Mouse (Mus musculus) testis, adult 2 months (tissue): Measurements from ENCODE around the gene Supt6. TPM values are rescaled to one million over a fixed set of nuclear protein-coding genes. Genes with fewer than 3 reads are reported as not detected.

ENCODE experiments used
- H3K27ac ChIP-seq: fragments of 200-500 bp; 2 replicates; pipeline ENCODE4 v1.5.1; 2012; ENCODE audit warnings: low read depth, low read length; ENCODE audit not compliant: control insufficient read depth, insufficient read depth
- H3K27me3 ChIP-seq: fragments of 200-500 bp; 2 replicates; pipeline ENCODE4 v1.6.1; 2012; ENCODE audit warnings: mild to moderate bottlenecking, low read length, moderate library complexity; ENCODE audit not compliant: control insufficient read depth, insufficient read depth
- H3K36me3 ChIP-seq: fragments of 200-500 bp; 2 replicates; pipeline ENCODE4 v1.6.1; 2012; ENCODE audit warnings: mild to moderate bottlenecking, low read length; ENCODE audit not compliant: control insufficient read depth, insufficient read depth
- H3K4me1 ChIP-seq: fragments of 200-500 bp; 2 replicates; pipeline ENCODE4 v1.6.1; 2012; ENCODE audit warnings: low read length; ENCODE audit not compliant: control insufficient read depth, insufficient read depth
- H3K4me3 ChIP-seq: fragments of 200-500 bp; 2 replicates; pipeline ENCODE4 v1.5.1; 2012; ENCODE audit warnings: low read depth, mild to moderate bottlenecking, low read length, moderate library complexity, mixed read lengths; ENCODE audit not compliant: control insufficient read depth
- CTCF ChIP-seq: fragments of 200-500 bp; IDR thresholded peaks from 2 replicates; pipeline ENCODE4 v1.5.1; 2012; ENCODE audit warnings: low read depth, mild to moderate bottlenecking, inconsistent platforms, low read length, moderate library complexity; ENCODE audit not compliant: control insufficient read depth, insufficient read depth, insufficient replicate concordance
- POLR2A ChIP-seq: fragments of 200-500 bp; IDR thresholded peaks from 2 replicates; pipeline ENCODE4 v1.6.1; 2012; ENCODE audit warnings: low read depth, mild to moderate bottlenecking, inconsistent platforms, low read length, moderate library complexity; ENCODE audit not compliant: control insufficient read depth
- polyA plus RNA-seq: library from polyadenylated mRNA; depleted of rRNA; stranded (reverse); fragments of >200 nt; gene quantifications from 2 replicates; pipeline ENCODE4 v1.2.3, GENCODE M21; 2012

Gene Supt6
- polyA plus RNA-seq, 1 experiment, result 22.2 TPM

DNA sequence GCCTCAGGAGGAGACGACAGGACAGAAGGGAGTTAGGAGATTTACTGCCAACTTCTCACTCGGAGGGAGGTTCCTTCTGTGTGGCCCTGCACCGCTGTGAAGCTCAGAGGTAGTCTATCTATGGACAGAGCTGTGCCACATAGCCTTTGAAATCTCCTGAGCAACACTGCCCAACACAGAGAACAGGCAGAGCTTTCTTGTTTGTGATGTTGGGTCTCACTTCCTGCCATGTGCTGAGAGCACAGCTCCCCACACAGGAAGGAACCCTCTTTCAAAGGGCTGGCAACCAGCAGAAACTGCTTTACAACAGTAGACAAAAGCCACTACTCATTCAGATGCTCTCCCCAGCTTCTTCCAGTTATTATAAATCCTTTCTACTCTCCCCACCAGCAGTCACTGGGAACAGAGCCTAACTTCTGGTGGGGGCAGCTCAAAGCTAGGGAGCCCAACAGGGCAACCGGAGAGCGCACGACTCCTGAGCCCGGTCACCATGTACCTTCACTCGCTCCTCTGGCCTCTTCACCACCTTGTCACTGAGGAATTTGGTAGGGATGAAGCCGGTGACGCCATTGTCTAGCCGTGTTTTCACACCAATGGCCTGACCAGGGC is 30.0 kb downstream of the Supt6 start:
- H3K4me1 ChIP-seq, result no peaks in the 10 kb centered on the region
- H3K4me3 ChIP-seq, result no peak overlapping the region
- TF ChIP-seq POLR2A (no peak), CTCF (no peak)
- H3K27ac ChIP-seq, result no peak overlapping the region
- H3K36me3 ChIP-seq, result peaks cover 12% of the 10 kb centered on the region
- H3K27me3 ChIP-seq, result no peaks in the 10 kb centered on the region

DNA sequence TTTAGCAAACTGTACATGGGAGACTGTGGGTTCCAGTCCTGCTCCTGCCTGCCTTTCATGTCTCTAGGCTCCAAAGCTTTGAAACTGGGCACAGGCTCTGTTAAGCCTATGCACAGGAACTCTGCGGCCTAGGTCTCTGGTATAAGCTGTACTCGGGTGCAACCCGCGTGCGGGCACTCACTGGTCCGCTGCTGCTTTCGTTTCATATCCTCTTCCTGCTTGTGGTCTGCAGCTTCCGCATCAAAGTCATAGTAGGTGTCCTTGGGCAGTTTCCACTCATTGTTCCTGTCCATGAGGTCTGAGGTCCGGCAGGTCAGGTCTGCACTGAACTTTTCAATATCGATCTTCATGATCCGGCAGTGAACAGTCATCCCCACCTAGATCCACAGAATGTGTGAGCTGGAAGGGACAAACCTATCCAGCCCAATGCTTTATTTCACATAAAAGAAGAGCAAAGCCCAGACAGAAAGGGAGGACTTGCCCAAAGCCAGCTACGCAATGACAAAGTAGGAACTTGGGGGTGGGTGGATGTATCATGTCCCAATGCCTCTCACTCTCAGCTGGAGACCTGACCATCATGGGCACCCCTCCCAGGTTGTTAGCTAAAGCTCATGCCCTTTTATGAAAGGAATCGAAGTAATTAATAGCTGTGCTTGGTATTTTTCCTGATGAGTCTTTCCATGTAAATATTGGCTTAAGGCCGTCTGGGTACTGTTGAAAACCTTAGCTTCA is 32.5 kb downstream of the Supt6 start:
- Histone ChIP-seq H3K4me3 (no peak overlapping the region), H3K27me3 (no peaks in the 10 kb centered on the region), H3K4me1 (no peaks in the 10 kb centered on the region), H3K36me3 (peaks cover 9% of the 10 kb centered on the region), H3K27ac (0 out of 2 replicates have a peak overlapping the region, but pooled peaks have one; percentile 11)
- TF ChIP-seq CTCF (no peak), POLR2A (no peak)

DNA sequence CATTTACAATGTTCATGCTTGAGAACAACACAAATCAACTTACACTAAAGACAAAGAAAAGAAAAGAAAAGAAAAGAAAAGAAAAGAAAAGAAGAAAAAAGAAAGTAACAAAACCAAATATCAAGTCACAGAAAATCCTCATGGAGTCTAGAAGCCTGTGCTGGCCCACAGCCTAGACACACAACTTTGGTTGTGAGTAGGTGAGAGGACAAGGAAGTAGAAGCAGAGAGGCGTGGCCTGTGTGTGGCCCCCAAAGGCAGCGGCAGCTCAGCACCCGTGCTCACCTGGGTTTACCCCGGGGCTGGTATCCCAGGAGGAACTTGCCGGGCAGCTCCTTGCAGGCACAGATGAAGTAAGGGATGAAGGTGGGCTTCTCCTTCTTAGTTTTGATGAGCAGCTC is 34.3 kb downstream of the Supt6 start:
- no peak overlapping the region for H3K4me3 ChIP-seq
- no peaks in the 10 kb centered on the region for H3K27me3 ChIP-seq
- no peaks in the 10 kb centered on the region for H3K4me1 ChIP-seq
- no peak overlapping the region for H3K27ac ChIP-seq
- TF ChIP-seq POLR2A (no peak), CTCF (no peak)
- peaks cover 13% of the 10 kb centered on the region for H3K36me3 ChIP-seq

DNA sequence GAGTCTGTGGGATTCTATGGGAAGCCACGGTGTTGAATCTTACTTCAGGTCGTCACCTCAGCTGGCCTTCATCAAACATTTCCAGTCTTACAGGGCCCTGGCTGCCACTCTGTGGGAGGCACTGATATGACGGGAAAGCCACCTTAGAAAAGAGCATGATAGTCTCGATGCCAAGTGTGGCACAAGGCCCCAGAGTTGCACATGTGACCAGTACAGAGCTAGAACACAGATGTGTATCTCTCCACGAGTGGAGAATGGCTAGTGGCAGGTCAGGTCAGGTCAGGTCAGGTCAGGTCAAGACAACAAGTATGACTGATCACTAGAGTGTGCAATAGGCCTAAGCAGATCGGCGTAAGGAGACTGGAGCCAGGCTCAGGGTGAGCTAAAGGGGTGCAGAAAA is 35.2 kb downstream of the Supt6 start:
- no peak for TF ChIP-seq CTCF
- TF ChIP-seq POLR2A, result no peak
- Histone ChIP-seq H3K27me3 (no peaks in the 10 kb centered on the region), H3K36me3 (peaks cover 12% of the 10 kb centered on the region), H3K4me3 (peak overlapping the region; percentile 13), H3K4me1 (no peaks in the 10 kb centered on the region), H3K27ac (peak overlapping the region; percentile 27)

GRCm38 (mm10) chr11:78209886-78210285 is 35.9 kb downstream of the Supt6 start:
- H3K4me3 ChIP-seq, result no peak overlapping the region
- no peak for TF ChIP-seq POLR2A
- no peak for TF ChIP-seq CTCF
- peaks cover 12% of the 10 kb centered on the region for H3K36me3 ChIP-seq
- no peak overlapping the region for H3K27ac ChIP-seq
- H3K27me3 ChIP-seq, result no peaks in the 10 kb centered on the region
- H3K4me1 ChIP-seq, result no peaks in the 10 kb centered on the region

GRCm38 (mm10) chr11:78207190-78207589 is 38.6 kb downstream of the Supt6 start:
- no peak for TF ChIP-seq CTCF
- no peak for TF ChIP-seq POLR2A
- Histone ChIP-seq H3K27me3 (no peaks in the 10 kb centered on the region), H3K36me3 (peaks cover 8% of the 10 kb centered on the region), H3K27ac (no peak overlapping the region), H3K4me3 (no peak overlapping the region), H3K4me1 (peaks cover 2% of the 10 kb centered on the region; the same call in 1 of the 2 replicates)

DNA sequence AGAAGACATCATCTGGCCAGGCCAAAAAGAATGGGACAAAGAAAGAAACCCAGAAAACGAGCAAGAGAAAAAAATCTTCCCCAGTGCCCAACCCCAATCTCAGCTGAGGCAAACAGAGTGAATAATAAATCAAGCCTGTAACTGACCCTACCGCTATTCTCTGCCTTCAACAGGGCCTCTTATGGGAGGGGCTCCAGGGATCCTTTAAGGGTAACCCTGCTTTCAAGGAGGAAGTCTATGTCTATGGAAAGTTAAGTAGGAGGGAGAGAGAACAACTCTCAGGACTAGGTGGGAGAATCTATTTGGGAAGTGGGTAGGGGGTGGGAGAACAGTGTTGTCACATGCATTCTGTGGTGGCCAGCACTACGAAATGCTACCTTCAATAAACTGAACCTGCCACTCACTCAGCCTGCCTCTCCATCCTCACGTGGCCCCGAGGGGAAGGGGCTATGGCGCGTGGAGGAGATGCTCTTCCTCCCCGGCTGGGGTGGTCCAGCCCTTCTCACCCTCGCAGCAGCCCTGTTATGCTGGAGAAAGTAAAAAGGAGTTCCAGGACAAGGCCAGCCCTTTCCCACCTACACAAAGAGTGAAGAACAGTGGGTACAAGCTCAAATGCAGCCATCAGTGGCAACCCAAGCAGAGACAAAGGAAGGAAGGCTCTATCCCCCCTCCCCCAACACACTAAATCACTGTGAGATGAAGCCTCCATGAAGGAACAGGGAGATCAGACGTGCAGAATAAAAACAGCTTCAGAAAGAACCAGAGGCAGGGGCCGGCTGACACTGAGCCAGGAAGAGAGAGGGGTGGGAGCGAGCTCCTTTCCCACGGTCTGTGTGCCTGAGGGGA is 40.2 kb downstream of the Supt6 start:
- peaks cover 6% of the 10 kb centered on the region for H3K36me3 ChIP-seq
- H3K4me1 ChIP-seq, result peaks cover 2% of the 10 kb centered on the region; the same call in 1 of the 2 replicates
- no peak overlapping the region for H3K27ac ChIP-seq
- TF ChIP-seq CTCF (no peak), POLR2A (no peak)
- no peak overlapping the region for H3K4me3 ChIP-seq
- no peaks in the 10 kb centered on the region for H3K27me3 ChIP-seq
